Mouse (Mus musculus): ENCODE measurements around the gene Cacng1.

DNA sequence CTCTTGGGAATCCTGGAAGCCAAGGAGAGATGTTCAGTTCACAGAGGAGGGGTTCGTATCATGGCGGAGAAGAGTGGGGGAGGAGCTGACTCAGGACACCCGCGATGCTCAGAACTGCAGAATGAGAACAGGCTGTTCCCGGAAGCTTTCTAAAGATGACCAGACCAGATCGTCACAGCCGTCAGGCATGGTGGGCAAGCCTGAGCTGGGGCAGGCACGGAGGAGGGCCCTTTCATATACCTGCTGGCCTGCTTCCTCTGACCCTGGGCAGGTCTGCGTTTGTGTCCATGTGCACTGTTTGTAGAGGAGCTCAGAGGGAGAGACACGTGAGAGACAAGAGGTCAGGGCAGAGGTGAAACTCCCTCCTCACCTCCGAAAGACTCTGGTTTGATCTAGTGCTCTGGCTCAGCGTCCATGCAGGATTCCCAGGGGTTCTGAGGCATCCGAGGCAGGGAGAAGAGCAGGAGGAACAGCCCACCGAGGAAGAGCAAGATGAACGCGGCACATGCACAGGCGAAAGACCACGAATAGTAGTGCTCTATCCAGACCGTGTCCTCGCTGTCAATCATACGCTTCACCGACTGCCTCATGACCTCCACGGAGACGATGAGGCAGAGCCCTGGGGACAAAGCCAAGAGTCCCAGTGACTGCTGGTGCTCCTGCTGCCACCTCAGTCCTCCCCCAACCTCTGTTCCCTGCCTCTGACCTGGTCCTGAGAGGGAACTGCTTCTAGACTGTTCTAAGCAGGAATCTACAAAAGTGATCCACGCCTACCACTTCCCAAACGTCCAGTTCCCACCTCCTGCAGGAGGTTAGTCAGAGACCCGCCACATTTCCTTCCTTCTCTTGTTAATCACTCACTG is 12.8 kb downstream of the Cacng1 start:
- TF ChIP-seq POLR2A (IDR thresholded peaks at IDR 0.05; ENCODE audit: control insufficient read depth, low read depth, low read length) (no peak), CTCF (IDR thresholded peaks at IDR 0.05; ENCODE audit: control insufficient read depth, insufficient read depth, insufficient replicate concordance, low read depth, low read length) (no peak)

Data from testis, adult 2 months (tissue).